Mouse (Mus musculus) olfactory bulb, adult 2 months (tissue): ENCODE results near the gene Aanat. TPM values are rescaled to one million over a fixed set of nuclear protein-coding genes. Genes with fewer than 3 reads are reported as not detected.

Source experiments
- H3K27ac ChIP-seq: fragments of 200-500 bp; 2 replicates; pipeline ENCODE4 v1.5.1; 2012; ENCODE audit warnings: low read depth, low read length; ENCODE audit not compliant: insufficient read depth
- H3K4me1 ChIP-seq: fragments of 200-500 bp; 2 replicates; pipeline ENCODE4 v1.6.1; 2012; ENCODE audit warnings: low read length; ENCODE audit not compliant: control insufficient read depth, insufficient read depth
- H3K4me3 ChIP-seq: fragments of 200-500 bp; 2 replicates; pipeline ENCODE4 v1.5.1; 2012; ENCODE audit warnings: mild to moderate bottlenecking, low read depth, low read length, moderate library complexity; ENCODE audit not compliant: insufficient read depth
- CTCF ChIP-seq: fragments of 200-500 bp; IDR thresholded peaks from 2 replicates; pipeline ENCODE4 v1.5.1; 2012; ENCODE audit warnings: low read depth, mild to moderate bottlenecking, low read length, moderate library complexity; ENCODE audit not compliant: insufficient read depth
- POLR2A ChIP-seq: fragments of 200-500 bp; IDR thresholded peaks from 2 replicates; pipeline ENCODE4 v1.6.1; 2012; ENCODE audit warnings: mild to moderate bottlenecking, low read depth, low read length, moderate library complexity; ENCODE audit not compliant: insufficient read depth
- WGBS: fragments of 180-500 bp; shearing (Covaris S2); methylation state at CpG from one replicate; pipeline ENCODE4 v1.1.7; 2018; 5-methylcytosine and 5-hydroxymethylcytosine counted together
- polyA plus RNA-seq: library from polyadenylated mRNA; stranded (reverse); fragments of >200 nt; gene quantifications from 2 replicates; pipeline ENCODE4 v1.2.4, GENCODE M21; 2012; ENCODE audit warnings: low replicate concordance; ENCODE audit not compliant: missing spikeins, insufficient read depth, insufficient read length

Aanat gene
- polyA plus RNA-seq, 1 experiment: not detected

- H3K4me1 ChIP-seq: peaks cover 25% of the 10 kb centered on the region
- no peak overlapping the region for H3K4me3 ChIP-seq
- H3K27ac ChIP-seq: no peak overlapping the region
- WGBS: 50% methylated on average over 6 of the region's 6 CpGs
- TF ChIP-seq POLR2A (no peak), CTCF (no peak)
Observed at GRCm38 (mm10) chr11:116621258-116621704, 35.0 kb downstream of the Aanat start.

GRCm38 (mm10) chr11:116623281-116624124, 37.3 kb downstream of the Aanat start:
- Histone ChIP-seq H3K27ac (no peak overlapping the region), H3K4me1 (peaks cover 25% of the 10 kb centered on the region), H3K4me3 (peak overlapping the region; percentile 37)
- no peak for TF ChIP-seq POLR2A
- 21% methylated on average over 40 of the region's 40 CpGs for WGBS

GRCm38 (mm10) chr11:116624131-116624832, 38.0 kb downstream of the Aanat start:
- 15% methylated on average over 42 of the region's 42 CpGs for WGBS
- H3K4me1 ChIP-seq: peaks cover 25% of the 10 kb centered on the region
- H3K4me3 ChIP-seq: peak overlapping the region; percentile 37
- TF ChIP-seq POLR2A: no peak
- TF ChIP-seq CTCF: no peak
- H3K27ac ChIP-seq: no peak overlapping the region

- Histone ChIP-seq H3K4me1 (peaks cover 21% of the 10 kb centered on the region), H3K27ac (no peak overlapping the region), H3K4me3 (no peak overlapping the region)
- 82% methylated on average over 17 of the region's 17 CpGs for WGBS
- no peak for TF ChIP-seq POLR2A
- TF ChIP-seq CTCF: peak; percentile 63; the same call in 1 of the 2 replicates
Observed at GRCm38 (mm10) chr11:116625081-116626000, 39.1 kb downstream of the Aanat start.

- WGBS: 82% methylated on average over 10 of the region's 10 CpGs
- Histone ChIP-seq H3K27ac (no peak within 1 kb of the TSS), H3K4me1 (peaks cover 15% of the 10 kb centered on the region), H3K4me3 (no peak within 1 kb of the TSS)
- TF ChIP-seq POLR2A: no peak
- no peak for TF ChIP-seq CTCF
Observed at GRCm38 (mm10) chr11:116626299-116627071, 40.3 kb downstream of the Aanat start, which contains the start of gene Rhbdf2. Gene Rhbdf2 (minus strand): TSS chr11:116627019.

- no peak overlapping the region for H3K27ac ChIP-seq
- peaks cover 15% of the 10 kb centered on the region for H3K4me1 ChIP-seq
- 34% methylated on average over 10 of the region's 10 CpGs for WGBS
- TF ChIP-seq POLR2A (no peak), CTCF (no peak)
- no peak overlapping the region for H3K4me3 ChIP-seq
Observed at GRCm38 (mm10) chr11:116627072-116628020, 41.1 kb downstream of the Aanat start.

GRCm38 (mm10) chr11:116628712-116629111, 42.5 kb downstream of the Aanat start:
- no peak overlapping the region for H3K4me3 ChIP-seq
- H3K4me1 ChIP-seq: peaks cover 10% of the 10 kb centered on the region
- no peak overlapping the region for H3K27ac ChIP-seq
- TF ChIP-seq POLR2A (no peak), CTCF (no peak; the same call in 1 of the 2 replicates)
- WGBS: 48% methylated on average over 9 of the region's 9 CpGs
